Comparison of ENCODE assay signal across 7 mouse cellular contexts in the genomic region with DNA sequence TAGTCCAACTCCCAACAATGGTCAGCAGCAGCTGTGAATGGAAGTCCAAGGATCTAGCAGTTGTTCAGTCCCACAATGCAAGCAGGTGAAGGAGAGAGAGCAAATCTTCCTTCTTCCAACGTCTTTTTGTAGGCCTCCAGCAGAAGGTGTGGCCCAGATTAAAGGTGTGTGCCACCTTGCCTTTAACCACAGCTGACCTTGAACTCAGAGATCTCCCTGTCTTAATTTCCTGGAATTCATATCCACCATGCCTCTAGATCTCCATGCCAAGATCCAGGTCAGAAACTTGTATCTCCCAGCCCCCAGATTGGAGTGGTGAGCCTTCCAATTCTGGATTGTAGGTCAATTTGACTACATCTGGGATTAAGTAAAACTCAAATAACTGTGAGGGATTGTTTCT. TPM values are rescaled to one million over a fixed set of nuclear protein-coding genes. Genes with fewer than 3 reads are reported as not detected.
A peak's percentile ranks its signal among the peaks of the same experiment; 100 is the strongest.
DNase-seq lines count a peak whose midpoint lies in the region; ATAC-seq and TF ChIP-seq lines count a peak whose summit lies in the region.

Wtap (minus strand) TSS at position 101 of the 400 bp plus-strand sequence.

- dilution Hi-C loops in CH12.LX (cut with MboI; ENCODE audit: extremely low pct_ligation_motif_present, extremely low pct_unique_long_range_greater_than_20kb, low sequenced_read_pairs) = no loop called here

- peak within 1 kb of the TSS; percentile 70; the same call in 1 of the 2 replicates for H3K4me2 ChIP-seq in CH12.LX (ENCODE audit: insufficient read depth, low read depth, poor library complexity, severe bottlenecking)
- H3K4me2 ChIP-seq in forebrain, embryonic 16.5 days (ENCODE audit: low read length) = peak within 1 kb of the TSS; percentile 78
- H3K4me2 ChIP-seq in hindbrain, embryonic 12.5 days (replicated peaks) = peak within 1 kb of the TSS; percentile 85
- H3K4me2 ChIP-seq in liver, embryonic 14.5 days (ENCODE audit: low read depth) = peak within 1 kb of the TSS; percentile 84

- H3K79me2 ChIP-seq in CH12.LX (replicated peaks; ENCODE audit: control insufficient read depth, extremely low read depth, insufficient read depth, poor library complexity, severe bottlenecking) = peaks cover 19% of the 10 kb centered on the region

- peaks cover 0 to 15% of the 10 kb centered on the region in 2 experiments; a peak in 2 of 4 replicates for H3K4me1 ChIP-seq in CH12.LX (ENCODE audit: control insufficient read depth in 1 of 2, insufficient read depth in 2 of 2)
- peaks cover 9% of the 10 kb centered on the region for H3K4me1 ChIP-seq in forebrain, embryonic 16.5 days (replicated peaks; ENCODE audit: control insufficient read depth, insufficient read depth, low read length)
- H3K4me1 ChIP-seq in hindbrain, embryonic 12.5 days = peaks cover 10% of the 10 kb centered on the region
- H3K4me1 ChIP-seq in liver, embryonic 14.5 days (replicated peaks; ENCODE audit: control insufficient read depth in 2 of 2, insufficient read depth in 2 of 2, low read length in 1 of 2) = peaks cover 0 to 3% of the 10 kb centered on the region in 2 experiments; a peak in 1 of 4 replicates

- TF ChIP-seq EP300 in CH12.LX (IDR thresholded peaks at IDR 0.05; ENCODE audit: low read length) = no peak
- TF ChIP-seq EP300 in liver, embryonic 14.5 days (IDR thresholded peaks at IDR 0.05; ENCODE audit: low read depth) = no peak

- CTCF ChIA-PET in Patski (lab: Charles Lee) = no interaction called here

- 74% methylated on average over 1 of the region's 1 CpGs for WGBS in forebrain, embryonic 16.5 days
- WGBS in hindbrain, embryonic 12.5 days = 92% methylated on average over 1 of the region's 1 CpGs
- 64% methylated on average over 1 of the region's 1 CpGs for WGBS in liver, embryonic 14.5 days (ENCODE audit: insufficient replicate concordance)

- H3K36me3 ChIP-seq in CH12.LX (replicated peaks in 1 of 2; ENCODE audit: control insufficient read depth in 1 of 2, insufficient read depth in 1 of 2, low read length in 1 of 2) = no peaks in the 10 kb centered on the region
- H3K36me3 ChIP-seq in forebrain, embryonic 16.5 days (ENCODE audit: control insufficient read depth, insufficient read depth) = no peaks in the 10 kb centered on the region
- no peaks in the 10 kb centered on the region for H3K36me3 ChIP-seq in hindbrain, embryonic 12.5 days
- no peaks in the 10 kb centered on the region for H3K36me3 ChIP-seq in liver, embryonic 14.5 days (replicated peaks; ENCODE audit: control insufficient read depth, insufficient read depth, low read depth)

- POLR2A ChIA-PET in Patski (lab: Charles Lee) = no interaction called here

- in situ Hi-C loops in CH12.LX (cut with MboI; ENCODE audit: low pct_ligation_motif_present, low pct_unique_long_range_greater_than_20kb, low sequenced_read_pairs) (no loop called here), Patski (cut with MboI; ENCODE audit: low pct_unique_long_range_greater_than_20kb) (loop anchor here (5.0 kb wide), 1 partner anchor 117 kb away; the partner anchor contains the start of gene Mrgprh)

- DNase-seq in CH12.LX (ENCODE audit: extremely low read depth) (no peak), Patski (ENCODE audit: low read depth, low spot score) (no peak)
- DNase-seq in liver, embryonic 14.5 days (ENCODE audit: low read depth in 3 of 3, low spot score in 3 of 3) = no peak
- DNase-seq in right cerebral cortex, postnatal 4 days = no peak
- DNase-seq in spleen, adult 18-20 months = no peak

- H3K27ac ChIP-seq in CH12.LX (ENCODE audit: insufficient read depth, low read depth) = no peak within 1 kb of the TSS
- peak within 1 kb of the TSS; percentile 97; the same call in 1 of the 2 replicates for H3K27ac ChIP-seq in forebrain, embryonic 16.5 days (ENCODE audit: low read length)
- peak within 1 kb of the TSS; percentile 100 for H3K27ac ChIP-seq in hindbrain, embryonic 12.5 days
- peak within 1 kb of the TSS; percentile 98 for H3K27ac ChIP-seq in liver, embryonic 14.5 days

- H3K4me3 ChIP-seq in CH12.LX (replicated peaks in 1 of 3; ENCODE audit: low read depth in 2 of 3, low read length in 2 of 3, poor library complexity in 1 of 3) = peak within 1 kb of the TSS; percentile 84 to 99 (median 87)
- H3K4me3 ChIP-seq in forebrain, embryonic 16.5 days (replicated peaks; ENCODE audit: low read length) = peak within 1 kb of the TSS; percentile 65
- peak within 1 kb of the TSS; percentile 98 for H3K4me3 ChIP-seq in hindbrain, embryonic 12.5 days
- peak within 1 kb of the TSS; percentile 81 to 100; a peak in 3 of 4 replicates for H3K4me3 ChIP-seq in liver, embryonic 14.5 days (ENCODE audit: insufficient read depth in 1 of 2, low read depth in 2 of 2, low read length in 2 of 2)

- no peak for ATAC-seq in Patski
- no peak for ATAC-seq in forebrain, embryonic 16.5 days
- ATAC-seq in hindbrain, embryonic 12.5 days (ENCODE audit: low FRiP score) = no peak
- ATAC-seq in liver, embryonic 14.5 days (ENCODE audit: insufficient read depth) = no peak

- no peak for TF ChIP-seq RAD21 in CH12.LX (IDR thresholded peaks at IDR 0.05; ENCODE audit: low read depth, low read length)

- H3K27me3 ChIP-seq in CH12.LX (replicated peaks) (no peaks in the 10 kb centered on the region), Patski (no peaks in the 10 kb centered on the region)
- no peaks in the 10 kb centered on the region for H3K27me3 ChIP-seq in forebrain, embryonic 16.5 days (replicated peaks; ENCODE audit: control insufficient read depth, insufficient read depth, low read length)
- H3K27me3 ChIP-seq in hindbrain, embryonic 12.5 days = no peaks in the 10 kb centered on the region
- H3K27me3 ChIP-seq in liver, embryonic 14.5 days (ENCODE audit: control insufficient read depth, insufficient read depth, low read length) = no peaks in the 10 kb centered on the region

- H3K9ac ChIP-seq in CH12.LX (ENCODE audit: insufficient read depth, low read depth) = peak within 1 kb of the TSS; percentile 96
- peak within 1 kb of the TSS; percentile 91 for H3K9ac ChIP-seq in forebrain, embryonic 16.5 days (replicated peaks; ENCODE audit: low read depth, low read length)
- peak within 1 kb of the TSS; percentile 99 for H3K9ac ChIP-seq in hindbrain, embryonic 12.5 days
- peak within 1 kb of the TSS; percentile 100 for H3K9ac ChIP-seq in liver, embryonic 14.5 days (replicated peaks)

- TF ChIP-seq POLR2A in CH12.LX (IDR thresholded peaks at IDR 0.05; ENCODE audit: low read depth, low read length) = no peak

- H3K9me3 ChIP-seq in CH12.LX (replicated peaks; ENCODE audit: low read length) = no peaks in the 10 kb centered on the region
- H3K9me3 ChIP-seq in forebrain, embryonic 16.5 days (ENCODE audit: control insufficient read depth, low read length) = no peaks in the 10 kb centered on the region
- no peaks in the 10 kb centered on the region for H3K9me3 ChIP-seq in hindbrain, embryonic 12.5 days (replicated peaks)
- no peaks in the 10 kb centered on the region for H3K9me3 ChIP-seq in liver, embryonic 14.5 days (ENCODE audit: control insufficient read depth, low read length)

- no peak for TF ChIP-seq CTCF in CH12.LX (conservative IDR thresholded peaks at IDR 0.05 in 1 of 2, IDR thresholded peaks at IDR 0.05 in 1 of 2; ENCODE audit: low read depth in 2 of 2, low read length in 2 of 2)
- TF ChIP-seq CTCF in Patski (IDR thresholded peaks at IDR 0.05) = no peak
- TF ChIP-seq CTCF in liver, embryonic 14.5 days (IDR thresholded peaks at IDR 0.05; ENCODE audit: low read depth) = no peak

TF ChIP-seq in CH12.LX, 34 proteins besides CTCF, POLR2A, EP300 and RAD21:
- TF ChIP-seq HCFC1 (IDR thresholded peaks at IDR 0.05; ENCODE audit: low read depth, low read length) (no peak), TBP (conservative IDR thresholded peaks at IDR 0.05; ENCODE audit: low read depth, low read length) (no peak), SMC3 (IDR thresholded peaks at IDR 0.05; ENCODE audit: low read depth, low read length) (no peak), ETS1 (conservative IDR thresholded peaks at IDR 0.05; ENCODE audit: low read depth, low read length) (no peak), JUN (IDR thresholded peaks at IDR 0.05; ENCODE audit: insufficient read depth, low read depth, low read length) (no peak), IRF4 (IDR thresholded peaks at IDR 0.05; ENCODE audit: low read depth, low read length) (no peak), E2F4 (IDR thresholded peaks at IDR 0.05; ENCODE audit: insufficient replicate concordance, low read depth, low read length) (no peak), ZMIZ1 (IDR thresholded peaks at IDR 0.05; ENCODE audit: low read depth, low read length) (no peak), ZC3H11A (IDR thresholded peaks at IDR 0.05; ENCODE audit: low read depth, low read length) (no peak), USF1 (IDR thresholded peaks at IDR 0.05; ENCODE audit: low read depth, low read length) (no peak), TCF12 (IDR thresholded peaks at IDR 0.05; ENCODE audit: low read depth, low read length) (no peak), BHLHE40 (IDR thresholded peaks at IDR 0.05; ENCODE audit: low read depth, low read length) (no peak), ELF1 (IDR thresholded peaks at IDR 0.05; ENCODE audit: low read depth, low read length) (no peak), MAFK (IDR thresholded peaks at IDR 0.05; ENCODE audit: insufficient replicate concordance, low read length) (no peak), POLR2AphosphoS2 (IDR thresholded peaks at IDR 0.05; ENCODE audit: low read depth, low read length) (no peak), MXI1 (IDR thresholded peaks at IDR 0.05; ENCODE audit: low read depth, low read length) (no peak), NELFE (IDR thresholded peaks at IDR 0.05; ENCODE audit: low read depth, low read length) (no peak), PAX5 (IDR thresholded peaks at IDR 0.05; ENCODE audit: low read length) (no peak), UBTF (IDR thresholded peaks at IDR 0.05; ENCODE audit: low read depth, low read length) (no peak), NRF1 (IDR thresholded peaks at IDR 0.05; ENCODE audit: low read depth, low read length) (no peak)

RNA-seq across cellular contexts. Expression of gene Wtap, which starts in this region (rescaled TPM):
- total RNA-seq in CH12.LX (2012; rRNA removed) (54.1 and 70.0 TPM in 2 replicates), CH12.LX (2014; rRNA removed) (129 and 136 TPM in 2 replicates)
- polyA plus RNA-seq in CH12.LX (2012; ENCODE audit: insufficient read length, low read depth) (88.9 and 119 TPM in 2 replicates), Patski (2021) (80.5 TPM)
- polyA plus RNA-seq in forebrain, embryonic 16.5 days (2015; fragmentation: Nextera tagmentation; extraction: Ambion mirVana) = 155 and 168 TPM in 2 replicates
- 111 and 122 TPM in 2 replicates for polyA plus RNA-seq in hindbrain, embryonic 12.5 days (2016; fragmentation: Nextera tagmentation; extraction: Ambion mirVana)
- 13.3 and 24.5 TPM in 2 replicates for polyA plus RNA-seq in liver, embryonic 14.5 days (2012; rRNA removed)
- 51.9 and 54.6 TPM in 2 replicates for polyA plus RNA-seq in liver, embryonic 14.5 days (2014; fragmentation: Nextera tagmentation; extraction: Ambion mirVana)
